Mouse (Mus musculus): ENCODE measurements at regions not wholly inside any gene's neighbourhood (a gene's known extent, or its start where the extent isn't known, plus 50 kb on each side); places are given as distances from the start of the nearest gene placed in this dataset.
"Not testable (repeated sequence)": the region's sequence is repeated elsewhere in the genome, so short reads cannot be mapped to it uniquely, and the experiment has no call there.

GRCm38 (mm10) chr10:118616031-118616615, 175.3 kb downstream of the Ifng start:
- Histone ChIP-seq H3K4me3 (replicated peaks) (no peak overlapping the region), H3K27me3 (no peaks in the 10 kb centered on the region), H3K4me1 (replicated peaks) (no peaks in the 10 kb centered on the region), H3K4me2 (no peak overlapping the region), H3K9ac (replicated peaks) (no peak overlapping the region), H3K36me3 (no peaks in the 10 kb centered on the region), H3K9me3 (no peaks in the 10 kb centered on the region), H3K27ac (no peak overlapping the region)
- 89% methylated on average over 5 of the region's 5 CpGs for WGBS
- ATAC-seq (ENCODE audit: insufficient number of reproducible peaks, insufficient read depth, low FRiP score, low TSS enrichment, low read depth): no peak

- no peak for ATAC-seq (ENCODE audit: insufficient number of reproducible peaks, insufficient read depth, low FRiP score, low TSS enrichment, low read depth)
- 88% methylated on average over 6 of the region's 6 CpGs for WGBS
- H3K9me3 ChIP-seq: no peaks in the 10 kb centered on the region
Observed at GRCm38 (mm10) chr10:118617291-118618044, 176.6 kb downstream of the Ifng start.

GRCm38 (mm10) chr10:118618251-118618650, 177.4 kb downstream of the Ifng start:
- not testable (repeated sequence) for H3K4me2 ChIP-seq; H3K9me3 ChIP-seq; H3K27ac ChIP-seq; H3K36me3 ChIP-seq; ATAC-seq (ENCODE audit: insufficient number of reproducible peaks, insufficient read depth, low FRiP score, low TSS enrichment, low read depth); H3K9ac ChIP-seq (replicated peaks); H3K4me3 ChIP-seq (replicated peaks); H3K4me1 ChIP-seq (replicated peaks); H3K27me3 ChIP-seq
- 88% methylated on average over 4 of the region's 4 CpGs for WGBS

More at GRCm38 (mm10) chr10:118617291-118618044, 176.6 kb downstream of the Ifng start:
- Histone ChIP-seq H3K4me2 (no peak overlapping the region), H3K27me3 (no peaks in the 10 kb centered on the region), H3K4me3 (replicated peaks) (no peak overlapping the region), H3K9ac (replicated peaks) (no peak overlapping the region), H3K4me1 (replicated peaks) (no peaks in the 10 kb centered on the region), H3K27ac (no peak overlapping the region), H3K36me3 (no peaks in the 10 kb centered on the region)

GRCm38 (mm10) chr10:118618766-118619600, 178.1 kb downstream of the Ifng start:
- Histone ChIP-seq H3K27ac (no peak overlapping the region), H3K4me2 (no peak overlapping the region), H3K4me1 (replicated peaks) (no peaks in the 10 kb centered on the region), H3K36me3 (no peaks in the 10 kb centered on the region), H3K9me3 (no peaks in the 10 kb centered on the region), H3K9ac (replicated peaks) (no peak overlapping the region), H3K4me3 (replicated peaks) (no peak overlapping the region), H3K27me3 (no peaks in the 10 kb centered on the region)
- no peak for ATAC-seq (ENCODE audit: insufficient number of reproducible peaks, insufficient read depth, low FRiP score, low TSS enrichment, low read depth)
- WGBS: 91% methylated on average over 10 of the region's 10 CpGs

- H3K9me3 ChIP-seq: no peaks in the 10 kb centered on the region
- H3K4me1 ChIP-seq (replicated peaks): no peaks in the 10 kb centered on the region
- no peak for ATAC-seq (ENCODE audit: insufficient number of reproducible peaks, insufficient read depth, low FRiP score, low TSS enrichment, low read depth)
- no peak overlapping the region for H3K9ac ChIP-seq (replicated peaks)
- H3K4me3 ChIP-seq (replicated peaks): no peak overlapping the region
- H3K27me3 ChIP-seq: no peaks in the 10 kb centered on the region
- no peaks in the 10 kb centered on the region for H3K36me3 ChIP-seq
- WGBS: 80% methylated on average over 1 of the region's 1 CpGs
- H3K27ac ChIP-seq: no peak overlapping the region
- no peak overlapping the region for H3K4me2 ChIP-seq
Observed at GRCm38 (mm10) chr10:118619601-118620000, 178.8 kb downstream of the Ifng start.

GRCm38 (mm10) chr10:118620611-118621010, 179.8 kb downstream of the Ifng start:
- H3K9me3 ChIP-seq: no peaks in the 10 kb centered on the region
- H3K27ac ChIP-seq: no peak overlapping the region
- no peaks in the 10 kb centered on the region for H3K4me1 ChIP-seq (replicated peaks)
- no peak for ATAC-seq (ENCODE audit: insufficient number of reproducible peaks, insufficient read depth, low FRiP score, low TSS enrichment, low read depth)
- H3K36me3 ChIP-seq: no peaks in the 10 kb centered on the region
- no peak overlapping the region for H3K9ac ChIP-seq (replicated peaks)
- H3K4me3 ChIP-seq (replicated peaks): no peak overlapping the region
- H3K27me3 ChIP-seq: no peaks in the 10 kb centered on the region
- no peak overlapping the region for H3K4me2 ChIP-seq

- no peak overlapping the region for H3K27ac ChIP-seq
- H3K9ac ChIP-seq (replicated peaks): no peak overlapping the region
- H3K4me2 ChIP-seq: no peak overlapping the region
- H3K9me3 ChIP-seq: no peaks in the 10 kb centered on the region
- no peaks in the 10 kb centered on the region for H3K36me3 ChIP-seq
- no peak for ATAC-seq (ENCODE audit: insufficient number of reproducible peaks, insufficient read depth, low FRiP score, low TSS enrichment, low read depth)
- no peaks in the 10 kb centered on the region for H3K4me1 ChIP-seq (replicated peaks)
- H3K27me3 ChIP-seq: no peaks in the 10 kb centered on the region
- no peak overlapping the region for H3K4me3 ChIP-seq (replicated peaks)
- 85% methylated on average over 4 of the region's 4 CpGs for whole genome bisulfite sequencing
Observed at GRCm38 (mm10) chr10:118621546-118621945, 180.7 kb downstream of the Ifng start.

GRCm38 (mm10) chr10:118622131-118622530, 181.3 kb downstream of the Ifng start:
- no peak overlapping the region for H3K9ac ChIP-seq (replicated peaks)
- H3K9me3 ChIP-seq: no peaks in the 10 kb centered on the region
- H3K4me3 ChIP-seq (replicated peaks): no peak overlapping the region
- no peaks in the 10 kb centered on the region for H3K27me3 ChIP-seq
- H3K27ac ChIP-seq: no peak overlapping the region
- no peak overlapping the region for H3K4me2 ChIP-seq
- WGBS: 83% methylated on average over 6 of the region's 6 CpGs
- H3K4me1 ChIP-seq (replicated peaks): no peaks in the 10 kb centered on the region
- no peaks in the 10 kb centered on the region for H3K36me3 ChIP-seq
- ATAC-seq (ENCODE audit: insufficient number of reproducible peaks, insufficient read depth, low FRiP score, low TSS enrichment, low read depth): no peak

DNA sequence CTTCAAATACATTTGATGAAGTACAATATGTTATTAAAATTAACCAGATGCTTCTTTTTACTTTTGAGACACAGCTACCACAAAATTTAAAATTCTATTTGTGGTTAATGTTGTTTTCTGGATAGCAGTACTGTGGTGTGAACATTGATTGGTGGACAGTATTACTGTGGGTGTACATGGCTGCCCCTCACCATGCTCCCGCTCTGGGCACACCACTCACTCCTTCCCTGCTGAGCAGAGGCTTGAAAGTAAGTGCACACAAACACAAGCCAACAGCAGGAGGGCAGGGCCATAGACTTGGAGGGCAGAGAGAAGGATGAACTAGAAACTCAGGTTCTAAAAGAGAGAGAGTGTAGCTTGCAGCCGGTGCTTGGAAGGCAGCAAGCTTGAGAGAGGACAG, 182.1 kb downstream of the Ifng start:
- no peak overlapping the region for H3K4me3 ChIP-seq (replicated peaks)
- H3K27ac ChIP-seq: no peak overlapping the region
- WGBS: 80% methylated on average over 2 of the region's 2 CpGs
- H3K9ac ChIP-seq (replicated peaks): no peak overlapping the region
- no peaks in the 10 kb centered on the region for H3K9me3 ChIP-seq
- H3K27me3 ChIP-seq: no peaks in the 10 kb centered on the region
- no peak for ATAC-seq (ENCODE audit: insufficient number of reproducible peaks, insufficient read depth, low FRiP score, low TSS enrichment, low read depth)
- no peak overlapping the region for H3K4me2 ChIP-seq
- H3K4me1 ChIP-seq (replicated peaks): no peaks in the 10 kb centered on the region
- no peaks in the 10 kb centered on the region for H3K36me3 ChIP-seq

DNA sequence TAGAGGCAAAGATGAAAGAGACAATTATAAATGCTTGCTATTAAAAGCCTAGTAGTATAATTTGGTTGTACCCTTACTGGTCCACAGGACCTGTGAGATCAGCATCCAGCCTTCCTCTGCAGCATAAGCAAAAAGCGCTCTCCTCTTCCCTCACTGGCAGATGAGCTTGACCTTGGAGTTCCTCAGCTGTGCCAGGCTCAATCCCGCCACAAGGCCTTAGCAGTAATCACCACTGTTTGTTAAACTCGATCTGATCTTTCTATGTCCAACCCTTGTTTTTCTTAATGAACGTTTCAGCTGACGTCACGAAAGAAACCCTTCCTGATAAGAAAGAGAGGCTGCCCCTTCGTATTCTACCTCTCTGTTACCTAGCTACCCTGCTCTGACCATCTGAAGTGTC, 183.5 kb downstream of the Ifng start:
- WGBS: 83% methylated on average over 7 of the region's 7 CpGs
- Histone ChIP-seq H3K27ac (no peak overlapping the region), H3K27me3 (no peaks in the 10 kb centered on the region), H3K4me2 (no peak overlapping the region), H3K36me3 (no peaks in the 10 kb centered on the region), H3K4me1 (replicated peaks) (no peaks in the 10 kb centered on the region), H3K4me3 (replicated peaks) (no peak overlapping the region), H3K9me3 (no peaks in the 10 kb centered on the region), H3K9ac (replicated peaks) (no peak overlapping the region)
- no peak for ATAC-seq (ENCODE audit: insufficient number of reproducible peaks, insufficient read depth, low FRiP score, low TSS enrichment, low read depth)

DNA sequence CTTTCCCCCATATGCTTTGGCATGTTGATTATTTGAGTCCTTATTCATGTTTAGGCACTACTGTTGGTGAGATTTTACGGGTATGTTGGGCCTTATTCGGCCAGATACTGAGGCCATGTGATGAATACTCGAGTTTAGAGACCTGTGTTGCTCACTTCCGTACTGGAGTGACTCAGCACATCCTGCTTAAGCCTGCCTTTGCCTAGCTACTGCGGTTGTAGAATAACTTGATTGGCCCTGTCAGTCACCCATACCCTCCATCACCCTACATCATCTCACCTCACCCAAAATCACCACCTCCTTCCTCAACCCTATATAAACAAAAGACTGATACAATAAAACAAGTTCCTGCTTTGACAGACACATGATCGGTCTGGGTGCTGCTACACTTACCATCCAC, 187.2 kb downstream of the Ifng start:
- H3K9me3 ChIP-seq: no peaks in the 10 kb centered on the region
- no peak overlapping the region for H3K4me3 ChIP-seq (replicated peaks)
- no peaks in the 10 kb centered on the region for H3K4me1 ChIP-seq (replicated peaks)
- no peak for ATAC-seq (ENCODE audit: insufficient number of reproducible peaks, insufficient read depth, low FRiP score, low TSS enrichment, low read depth)
- H3K9ac ChIP-seq (replicated peaks): no peak overlapping the region
- H3K4me2 ChIP-seq: no peak overlapping the region
- no peaks in the 10 kb centered on the region for H3K36me3 ChIP-seq
- no peaks in the 10 kb centered on the region for H3K27me3 ChIP-seq
- H3K27ac ChIP-seq: no peak overlapping the region
- 85% methylated on average over 6 of the region's 6 CpGs for WGBS

Data from limb, embryonic 12.5 days (tissue).